Comparison of ENCODE assay signal across 17 mouse cellular contexts in genomic region chr14:121304523-121304922, GRCm38 (mm10).
DNase-seq lines count a peak whose midpoint lies in the region; ATAC-seq lines count a peak whose summit lies in the region.
"Had no signal": no experiment of that assay in that cellular context is flagged by ENCODE, and none has a peak within 500 bp of the region (broad histone marks: within the 10 kb centered on the region; RNA-seq: fewer than 3 reads in every experiment).

No protein-coding gene starts in this region.

- no peak overlapping the region for H3K27ac ChIP-seq in forebrain, embryonic 13.5 days
- H3K27ac ChIP-seq in forebrain, embryonic 11.5 days (ENCODE audit: low read depth, low read length), result no peak overlapping the region
- no peak overlapping the region for H3K27ac ChIP-seq in liver, embryonic 12.5 days
- H3K27ac ChIP-seq in liver, embryonic 11.5 days (ENCODE audit: low read depth, low read length), result no peak overlapping the region
- H3K27ac ChIP-seq: heart, embryonic 10.5 days; limb, embryonic 12.5 days; liver, embryonic 15.5 days had no signal

- DNase-seq in forebrain, embryonic 11.5 days (ENCODE audit: low spot score), result no peak
- DNase-seq in liver, embryonic 11.5 days (ENCODE audit: low spot score), result no peak
- peak; percentile 54 for DNase-seq in retina, postnatal 1 day
- no peak for DNase-seq in retina, embryonic 14.5 days (ENCODE audit: low spot score)
- peak; percentile 13 for DNase-seq in retina, postnatal 7 days (ENCODE audit: low read depth, low spot score)
- no peak for DNase-seq in right cerebral cortex, adult 2 months (ENCODE audit: low spot score in 2 of 2)
- DNase-seq: cerebellum, adult 9-11 months; gastrocnemius, postnatal 36 days; kidney, postnatal 10 days; thymus, adult 2 months had no signal

- no peak overlapping the region for H3K9ac ChIP-seq in forebrain, embryonic 13.5 days
- H3K9ac ChIP-seq in forebrain, embryonic 11.5 days (ENCODE audit: low read length), result no peak overlapping the region
- no peak overlapping the region for H3K9ac ChIP-seq in liver, embryonic 12.5 days
- H3K9ac ChIP-seq in liver, embryonic 11.5 days (ENCODE audit: low read depth, low read length), result no peak overlapping the region
- H3K9ac ChIP-seq: limb, embryonic 12.5 days; liver, embryonic 15.5 days had no signal

- H3K4me3 ChIP-seq in forebrain, embryonic 13.5 days, result no peak overlapping the region
- H3K4me3 ChIP-seq in forebrain, embryonic 11.5 days (ENCODE audit: low read depth, low read length), result no peak overlapping the region
- no peak overlapping the region for H3K4me3 ChIP-seq in liver, embryonic 12.5 days
- H3K4me3 ChIP-seq in liver, embryonic 11.5 days (ENCODE audit: low read depth, low read length), result no peak overlapping the region
- H3K4me3 ChIP-seq: erythroblast, embryonic 14.5 days; heart, embryonic 10.5 days; limb, embryonic 12.5 days; liver, embryonic 15.5 days had no signal

- ATAC-seq in forebrain, embryonic 13.5 days, result peak; percentile 37; the same call in 1 of the 2 replicates
- no peak for ATAC-seq in forebrain, embryonic 11.5 days (replicated peaks; ENCODE audit: low FRiP score)
- ATAC-seq in liver, embryonic 12.5 days, result 0 out of 2 replicates have a peak, but pooled peaks have one; percentile 28
- no peak for ATAC-seq in liver, embryonic 11.5 days (replicated peaks; ENCODE audit: low FRiP score)

- WGBS in forebrain, embryonic 13.5 days, result 63% methylated on average over 7 of the region's 7 CpGs
- WGBS in forebrain, embryonic 11.5 days, result 59% methylated on average over 7 of the region's 7 CpGs
- 57% methylated on average over 7 of the region's 7 CpGs for WGBS in liver, embryonic 12.5 days (ENCODE audit: insufficient replicate concordance)
- WGBS in liver, embryonic 11.5 days, result 56% methylated on average over 7 of the region's 7 CpGs

- H3K36me3 ChIP-seq in forebrain, embryonic 13.5 days (ENCODE audit: poor library complexity, severe bottlenecking), result peaks cover 24% of the 10 kb centered on the region
- H3K36me3 ChIP-seq in forebrain, embryonic 11.5 days (ENCODE audit: control insufficient read depth, insufficient read depth, low read length), result no peaks in the 10 kb centered on the region; the same call in 1 of the 2 replicates
- H3K36me3 ChIP-seq in liver, embryonic 12.5 days, result peaks cover 52% of the 10 kb centered on the region
- H3K36me3 ChIP-seq in liver, embryonic 11.5 days (ENCODE audit: control insufficient read depth, insufficient read depth, low read length), result peaks cover 10% of the 10 kb centered on the region; the same call in 1 of the 2 replicates

- no peak overlapping the region for H3K4me2 ChIP-seq in forebrain, embryonic 13.5 days
- H3K4me2 ChIP-seq in forebrain, embryonic 11.5 days (ENCODE audit: low read depth, low read length, severe bottlenecking), result no peak overlapping the region
- no peak overlapping the region for H3K4me2 ChIP-seq in liver, embryonic 12.5 days
- H3K4me2 ChIP-seq in liver, embryonic 11.5 days, result no peak overlapping the region
- H3K4me2 ChIP-seq: limb, embryonic 12.5 days; liver, embryonic 15.5 days had no signal

- H3K27me3 ChIP-seq in forebrain, embryonic 13.5 days, result no peaks in the 10 kb centered on the region
- H3K27me3 ChIP-seq in forebrain, embryonic 11.5 days (ENCODE audit: control insufficient read depth, insufficient read depth, low read length), result no peaks in the 10 kb centered on the region
- H3K27me3 ChIP-seq in liver, embryonic 12.5 days (replicated peaks), result no peaks in the 10 kb centered on the region
- no peaks in the 10 kb centered on the region for H3K27me3 ChIP-seq in liver, embryonic 11.5 days (replicated peaks; ENCODE audit: control insufficient read depth, insufficient read depth, low read length)
- H3K27me3 ChIP-seq: CH12.LX; limb, embryonic 12.5 days; liver, embryonic 15.5 days had no signal

- H3K4me1 ChIP-seq in forebrain, embryonic 13.5 days, result no peaks in the 10 kb centered on the region
- 0 out of 2 replicates have a peak, but pooled peaks cover 3% of the 10 kb centered on the region for H3K4me1 ChIP-seq in forebrain, embryonic 11.5 days (replicated peaks; ENCODE audit: control insufficient read depth, insufficient read depth, low read length)
- peaks cover 10% of the 10 kb centered on the region for H3K4me1 ChIP-seq in liver, embryonic 12.5 days
- H3K4me1 ChIP-seq in liver, embryonic 11.5 days (replicated peaks; ENCODE audit: control insufficient read depth, insufficient read depth, low read length), result peaks cover 9% of the 10 kb centered on the region
- H3K4me1 ChIP-seq: limb, embryonic 12.5 days had no signal

- no peaks in the 10 kb centered on the region for H3K9me3 ChIP-seq in forebrain, embryonic 13.5 days (replicated peaks)
- no peaks in the 10 kb centered on the region for H3K9me3 ChIP-seq in forebrain, embryonic 11.5 days (ENCODE audit: control insufficient read depth, low read length)
- no peaks in the 10 kb centered on the region for H3K9me3 ChIP-seq in liver, embryonic 12.5 days (replicated peaks)
- H3K9me3 ChIP-seq in liver, embryonic 11.5 days (ENCODE audit: control insufficient read depth, low read length), result no peaks in the 10 kb centered on the region
- H3K9me3 ChIP-seq: heart, embryonic 10.5 days; limb, embryonic 12.5 days; liver, embryonic 15.5 days had no signal

Comparison
In these comparisons a context has a peak if more than half of its experiments do, and no peak if none do; other contexts are left out.
1. ATAC-seq: peak in forebrain, embryonic 13.5 days (single experiment) and liver, embryonic 12.5 days (single experiment); none in forebrain, embryonic 11.5 days (single experiment) and liver, embryonic 11.5 days (single experiment).
2. DNase-seq: peak in retina, postnatal 1 day (single experiment) and retina, postnatal 7 days (single experiment); none in forebrain, embryonic 11.5 days (single experiment), liver, embryonic 11.5 days (single experiment), retina, embryonic 14.5 days (single experiment) and right cerebral cortex, adult 2 months (0 of 2).